Mouse (Mus musculus) CD4-positive, CD25-positive, alpha-beta regulatory T cell, adult 4 months (primary cell): Measurements from ENCODE around the gene Flt3. TPM values are rescaled to one million over a fixed set of nuclear protein-coding genes. Genes with fewer than 3 reads are reported as not detected.

Experiments
- polyA plus RNA-seq, 2 experiments: library from polyadenylated mRNA; unstranded; fragments of 100-300 nt; shearing (Covaris generic); gene quantifications; one replicate each; pipeline ENCODE4 v1.2.1; 2017

The Flt3 gene
- polyA plus RNA-seq, 2 experiments from 2014 or later = 0.37 TPM; not detected in 1

Other genes with a start within 250 kb of the Flt3 start
- gene Gsx1, start 211.8 kb downstream of the Flt3 start, polyA plus RNA-seq = not detected
- not detected for gene Pdx1, start 130.5 kb downstream of the Flt3 start, polyA plus RNA-seq
- not detected for gene Cdx2, start 93.2 kb downstream of the Flt3 start, polyA plus RNA-seq
- not detected for gene Urad, start 78.0 kb downstream of the Flt3 start, polyA plus RNA-seq
- gene Pan3, start 29.7 kb upstream of the Flt3 start, polyA plus RNA-seq = 100 to 1,000 TPM; 180 to 227 TPM